Mouse (Mus musculus) lung, postnatal 0 days (tissue): Measurements from ENCODE around the gene March8. TPM values are rescaled to one million over a fixed set of nuclear protein-coding genes. Genes with fewer than 3 reads are reported as not detected.

Experiments
- ATAC-seq: fragments of 200-750 bp; cut with Nextera tagmentation; 2 replicates; pipeline ENCODE4 v1.8.0; 2017; ENCODE audit warnings: moderate library complexity
- DNase-seq: peaks from one replicate; pipeline ENCODE4 v3.0.0-alpha.2; 2016; ENCODE audit warnings: low spot score
- H3K27ac ChIP-seq: fragments of 300-500 bp; sonication (generic); 2 replicates; pipeline ENCODE4 v1.5.1; 2014; ENCODE audit warnings: antibody characterized with exemption, mild to moderate bottlenecking, low read length, mixed read lengths
- H3K27me3 ChIP-seq: fragments of 300-500 bp; sonication (generic); replicated peaks from 2 replicates; pipeline ENCODE4 v1.6.1; 2014; ENCODE audit warnings: low read length, mixed read lengths; ENCODE audit not compliant: insufficient read depth
- H3K36me3 ChIP-seq: fragments of 300-500 bp; sonication (generic); 2 replicates; pipeline ENCODE4 v1.6.1; 2014; ENCODE audit warnings: low read length, mixed read lengths; ENCODE audit not compliant: insufficient read depth
- H3K4me1 ChIP-seq: fragments of 300-500 bp; sonication (generic); 2 replicates; pipeline ENCODE4 v1.6.1; 2014; ENCODE audit warnings: antibody characterized with exemption, low read depth, low read length, mixed read lengths; ENCODE audit not compliant: insufficient read depth
- H3K4me2 ChIP-seq: fragments of 300-500 bp; sonication (generic); replicated peaks from 2 replicates; pipeline ENCODE4 v1.6.1; 2014; ENCODE audit warnings: low read depth, mild to moderate bottlenecking, low read length, moderate library complexity, mixed read lengths
- H3K4me3 ChIP-seq: fragments of 300-500 bp; sonication (generic); 2 replicates; pipeline ENCODE4 v1.5.1; 2014; ENCODE audit warnings: low read depth, low read length
- H3K9ac ChIP-seq: fragments of 300-500 bp; sonication (generic); replicated peaks from 2 replicates; pipeline ENCODE4 v1.6.1; 2014; ENCODE audit warnings: low read depth, mild to moderate bottlenecking
- H3K9me3 ChIP-seq: fragments of 300-500 bp; sonication (generic); 2 replicates; pipeline ENCODE4 v1.6.1; 2016; ENCODE audit warnings: low read length, mixed read lengths
- CTCF ChIP-seq: IDR thresholded peaks from 2 replicates; pipeline ENCODE4 v1.5.1; 2016; ENCODE audit warnings: antibody characterized with exemption, mild to moderate bottlenecking
- EP300 ChIP-seq: IDR thresholded peaks from 2 replicates; pipeline ENCODE4 v1.6.1; 2016; ENCODE audit warnings: antibody characterized with exemption, mild to moderate bottlenecking, control low read depth
- WGBS: fragments of 180-500 bp; shearing (Covaris S2); extraction: QIAGEN DNeasy Blood & Tissue Kit; methylation state at CpG from one replicate; pipeline ENCODE4 v1.1.7; 2014; 5-methylcytosine and 5-hydroxymethylcytosine counted together
- polyA plus RNA-seq: library from polyadenylated mRNA; unstranded; fragments of >200 nt; fragmentation: Nextera tagmentation; extraction: Ambion mirVana; gene quantifications from 2 replicates; pipeline ENCODE4 v1.2.1, GENCODE M21; 2015

March8 gene
- polyA plus RNA-seq, 1 experiment from 2014 or later = 26.4 TPM

DNA sequence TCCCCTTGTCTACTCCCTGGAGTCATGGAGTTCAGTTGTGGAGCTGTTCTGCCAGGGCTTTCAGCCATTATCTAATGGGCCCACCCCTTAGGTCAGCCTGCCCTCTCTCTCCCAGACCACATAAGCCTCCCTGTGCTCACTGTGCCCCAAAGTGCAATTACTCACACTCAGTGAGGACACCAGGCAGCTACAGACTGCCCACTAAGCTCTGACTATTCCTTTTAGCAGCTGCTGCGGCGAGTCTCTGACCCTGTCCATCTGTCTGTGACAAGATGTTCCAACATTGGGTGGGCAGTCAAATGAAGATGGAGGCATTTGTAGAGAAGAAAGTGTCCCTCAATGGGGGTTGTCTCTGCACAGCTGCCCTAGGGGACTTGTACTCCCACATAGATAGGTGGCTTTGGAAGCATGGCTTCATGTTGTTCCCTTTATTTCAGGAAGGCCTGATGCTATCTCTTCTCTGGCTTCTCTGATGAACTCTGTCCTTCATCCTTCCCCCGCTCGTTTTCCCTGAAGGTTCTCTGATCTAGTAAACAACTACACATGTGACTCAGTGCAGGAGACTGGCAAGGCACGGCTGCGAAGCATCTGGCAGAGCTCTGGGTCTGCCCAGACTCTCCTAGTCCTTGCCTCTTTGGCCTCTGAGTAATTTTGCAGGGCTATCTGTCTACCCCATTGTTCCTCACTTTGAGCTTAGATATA lies 70.3 kb downstream of the March8 start:
- ATAC-seq (no peak), DNase-seq (no peak)
- Histone ChIP-seq H3K4me2 (no peak overlapping the region), H3K4me1 (no peaks in the 10 kb centered on the region), H3K27me3 (no peaks in the 10 kb centered on the region), H3K36me3 (peaks cover 8% of the 10 kb centered on the region), H3K4me3 (no peak overlapping the region), H3K9me3 (no peaks in the 10 kb centered on the region), H3K27ac (no peak overlapping the region), H3K9ac (no peak overlapping the region)
- 79% methylated on average over 6 of the region's 6 CpGs for WGBS
- TF ChIP-seq CTCF (no peak), EP300 (no peak)

DNA sequence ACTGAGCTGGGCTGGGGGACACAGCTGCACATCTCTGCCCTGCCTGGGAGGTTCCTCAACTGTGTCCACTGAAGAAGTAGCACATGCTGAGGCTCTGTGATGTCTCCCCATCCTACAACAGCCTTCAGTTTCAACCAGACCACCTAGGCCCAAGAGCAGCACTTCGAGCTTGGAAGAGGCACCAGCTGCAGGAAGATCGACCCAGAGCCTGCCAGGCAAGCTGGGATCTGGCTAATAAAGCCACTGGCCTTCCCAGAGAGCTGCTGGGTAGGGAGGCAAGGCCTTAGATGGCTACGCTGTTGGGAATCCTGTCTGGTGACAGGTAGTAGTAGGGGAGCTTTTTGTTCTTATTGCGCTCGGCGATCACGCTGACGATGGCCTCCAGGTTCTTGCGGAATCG lies 72.6 kb downstream of the March8 start:
- no peak for TF ChIP-seq CTCF
- no peak for TF ChIP-seq EP300
- Histone ChIP-seq H3K4me2 (no peak overlapping the region), H3K27ac (no peak overlapping the region), H3K4me3 (no peak overlapping the region), H3K4me1 (no peaks in the 10 kb centered on the region), H3K36me3 (peaks cover 8% of the 10 kb centered on the region), H3K27me3 (no peaks in the 10 kb centered on the region), H3K9me3 (no peaks in the 10 kb centered on the region), H3K9ac (no peak overlapping the region)
- DNase-seq (no peak), ATAC-seq (no peak)
- WGBS = 95% methylated on average over 10 of the region's 10 CpGs

DNA sequence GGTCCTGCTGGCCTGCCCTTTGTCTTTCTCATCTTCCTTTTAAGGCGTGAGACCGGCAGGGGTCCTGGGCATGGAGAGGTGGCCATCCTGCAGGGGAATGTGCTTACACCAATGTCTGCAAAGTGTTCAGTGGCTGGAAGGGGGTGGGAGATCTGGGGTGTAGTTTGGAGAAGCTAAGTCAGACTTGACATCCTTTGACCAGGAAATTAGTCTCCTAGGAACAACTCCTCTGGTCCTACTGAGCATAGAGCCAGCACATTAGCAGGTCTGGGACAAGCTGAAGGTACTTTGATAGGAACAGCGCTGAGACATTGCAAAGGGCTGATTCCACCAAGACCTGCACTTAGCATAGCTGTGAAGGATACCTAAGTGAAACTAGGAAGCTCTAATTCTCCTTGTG lies 73.9 kb downstream of the March8 start:
- no peak for ATAC-seq
- Histone ChIP-seq H3K27ac (no peak overlapping the region), H3K27me3 (no peaks in the 10 kb centered on the region), H3K9me3 (no peaks in the 10 kb centered on the region), H3K4me3 (no peak overlapping the region), H3K36me3 (peaks cover 8% of the 10 kb centered on the region), H3K4me1 (no peaks in the 10 kb centered on the region), H3K4me2 (no peak overlapping the region), H3K9ac (no peak overlapping the region)
- DNase-seq = no peak
- no peak for TF ChIP-seq EP300
- no peak for TF ChIP-seq CTCF
- WGBS = 73% methylated on average over 3 of the region's 3 CpGs

DNA sequence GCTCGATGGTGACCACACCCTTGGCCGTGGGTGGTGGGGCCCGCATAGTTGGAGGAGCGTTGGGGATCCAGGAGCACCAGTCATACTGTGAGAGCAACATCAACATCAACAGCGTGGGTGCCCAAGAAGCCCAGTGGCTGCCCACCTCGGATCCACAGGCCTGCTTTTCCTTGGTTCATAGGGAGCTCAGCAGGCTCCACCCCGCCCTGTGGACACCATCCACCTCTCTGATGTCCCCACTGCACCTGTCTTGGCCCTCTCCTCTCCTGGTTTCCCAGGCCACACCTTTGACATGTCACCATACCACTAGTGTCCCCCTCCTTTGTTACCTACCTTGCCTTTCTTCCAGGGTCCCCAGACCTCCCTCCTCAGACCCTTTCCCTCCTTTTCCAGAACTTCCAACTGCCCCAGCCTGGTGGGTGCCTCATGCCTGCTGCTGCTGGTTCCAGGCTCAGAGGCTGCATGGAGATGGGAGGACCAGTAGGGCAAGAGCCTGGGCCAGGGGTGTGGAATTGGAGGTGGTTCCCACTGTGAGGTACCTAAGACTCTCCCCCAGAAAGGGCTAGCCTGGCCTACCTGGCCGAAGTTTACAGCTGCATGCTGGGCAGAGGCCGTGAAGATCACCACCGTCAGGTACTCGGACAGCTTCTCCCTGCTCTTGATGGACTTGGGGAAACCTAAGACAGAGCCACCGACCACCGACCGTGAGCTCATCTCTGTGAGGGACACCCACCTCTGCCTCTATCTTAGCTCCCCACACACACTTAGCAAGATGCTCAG lies 74.9 kb downstream of the March8 start:
- DNase-seq (no peak), ATAC-seq (no peak)
- Histone ChIP-seq H3K36me3 (peaks cover under 1% of the 10 kb centered on the region; the same call in 1 of the 2 replicates), H3K4me3 (no peak overlapping the region), H3K4me2 (no peak overlapping the region), H3K4me1 (no peaks in the 10 kb centered on the region), H3K9me3 (no peaks in the 10 kb centered on the region), H3K9ac (no peak overlapping the region), H3K27ac (no peak overlapping the region), H3K27me3 (no peaks in the 10 kb centered on the region)
- WGBS = 94% methylated on average over 14 of the region's 14 CpGs
- TF ChIP-seq CTCF = no peak
- TF ChIP-seq EP300 = no peak

- Histone ChIP-seq H3K36me3 (no peaks in the 10 kb centered on the region), H3K4me3 (no peak overlapping the region), H3K9me3 (no peaks in the 10 kb centered on the region), H3K9ac (no peak overlapping the region), H3K27ac (no peak overlapping the region), H3K27me3 (no peaks in the 10 kb centered on the region), H3K4me2 (no peak overlapping the region), H3K4me1 (no peaks in the 10 kb centered on the region)
- 80% methylated on average over 12 of the region's 12 CpGs for WGBS
- TF ChIP-seq CTCF (no peak), EP300 (no peak)
- ATAC-seq = no peak
- no peak for DNase-seq
Observed at GRCm38 (mm10) chr6:116415126-116415676, 77.4 kb downstream of the March8 start.

DNA sequence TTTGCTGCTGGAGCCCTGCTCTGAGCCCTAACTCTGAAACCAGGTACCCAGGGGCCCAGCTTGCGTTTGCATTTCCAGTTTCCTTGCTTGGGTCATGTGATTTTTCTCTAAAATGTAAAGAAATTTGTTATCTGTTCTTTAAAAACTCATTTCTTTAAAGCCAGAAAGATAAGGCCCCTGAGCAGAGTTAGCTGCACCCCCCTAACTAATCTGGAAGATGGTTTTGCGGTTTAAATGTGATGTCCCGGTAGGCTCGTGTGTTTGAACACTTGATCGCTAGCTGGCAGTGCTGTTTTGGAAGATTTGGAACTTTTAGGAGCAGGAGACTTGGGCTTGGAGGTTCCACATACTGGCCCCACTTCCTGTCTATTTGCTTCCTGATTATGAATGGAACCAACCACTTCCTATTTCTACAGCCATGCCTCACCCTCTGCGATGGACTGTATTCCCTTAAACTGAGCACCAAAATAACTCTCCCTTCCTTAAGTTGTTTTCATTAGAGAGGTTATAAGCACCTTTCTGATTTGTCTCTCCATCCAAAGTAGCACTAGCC lies 78.3 kb downstream of the March8 start:
- ATAC-seq (no peak), DNase-seq (no peak)
- Histone ChIP-seq H3K4me2 (no peak overlapping the region), H3K36me3 (no peaks in the 10 kb centered on the region), H3K4me3 (no peak overlapping the region), H3K27me3 (no peaks in the 10 kb centered on the region), H3K9me3 (no peaks in the 10 kb centered on the region), H3K9ac (no peak overlapping the region), H3K4me1 (no peaks in the 10 kb centered on the region), H3K27ac (no peak overlapping the region)
- no peak for TF ChIP-seq EP300
- no peak for TF ChIP-seq CTCF
- WGBS = 80% methylated on average over 6 of the region's 6 CpGs
